In genomic region chr4:55530731-55531095, GRCm38 (mm10) we compare ENCODE assay signal across 9 mouse cellular contexts. TPM values are rescaled to one million over a fixed set of nuclear protein-coding genes. Genes with fewer than 3 reads are reported as not detected.
DNase-seq lines count a peak whose midpoint lies in the region; ATAC-seq lines count a peak whose summit lies in the region.
"Had no signal": no experiment of that assay in that cellular context is flagged by ENCODE, and none has a peak within 500 bp of the region (broad histone marks: within the 10 kb centered on the region; RNA-seq: fewer than 3 reads in every experiment).

No protein-coding gene starts in this region.

- H3K9me3 ChIP-seq in forebrain, embryonic 12.5 days: no peaks in the 10 kb centered on the region
- H3K9me3 ChIP-seq in limb, embryonic 13.5 days: no peaks in the 10 kb centered on the region

- no peak for ATAC-seq in forebrain, embryonic 12.5 days (ENCODE audit: low FRiP score)
- no peak for ATAC-seq in limb, embryonic 13.5 days (ENCODE audit: low FRiP score, low read depth)

- H3K27me3 ChIP-seq in forebrain, embryonic 12.5 days: peaks cover 52% of the 10 kb centered on the region
- H3K27me3 ChIP-seq in limb, embryonic 13.5 days: peaks cover 21% of the 10 kb centered on the region

- H3K4me1 ChIP-seq in forebrain, embryonic 12.5 days: peaks cover 35% of the 10 kb centered on the region
- H3K4me1 ChIP-seq in limb, embryonic 13.5 days: peaks cover 41% of the 10 kb centered on the region

- H3K36me3 ChIP-seq in forebrain, embryonic 12.5 days (replicated peaks): no peaks in the 10 kb centered on the region
- H3K36me3 ChIP-seq in limb, embryonic 13.5 days: peaks cover 4% of the 10 kb centered on the region; the same call in 1 of the 2 replicates
- H3K36me3 ChIP-seq: G1E had no signal

- peak overlapping the region; percentile 48 for H3K9ac ChIP-seq in forebrain, embryonic 12.5 days
- H3K9ac ChIP-seq in limb, embryonic 13.5 days: peak overlapping the region; percentile 82

- peak; percentile 42 for DNase-seq in embryo, embryonic 11 days
- no peak for DNase-seq in embryo, embryonic 10 days (ENCODE audit: low spot score)
- DNase-seq in B cell, adult 2 months: peak; percentile 57 to 61
- peak; percentile 56 for DNase-seq in naive thymus-derived CD4-positive, alpha-beta T cell, adult 2 months (ENCODE audit: low read depth)
- DNase-seq in cerebellum, postnatal 25 days: no peak
- DNase-seq in left cerebral cortex, adult 18-20 months (ENCODE audit: low spot score in 2 of 2): no peak

- peak overlapping the region; percentile 83 for H3K4me2 ChIP-seq in forebrain, embryonic 12.5 days
- peak overlapping the region; percentile 93 for H3K4me2 ChIP-seq in limb, embryonic 13.5 days (replicated peaks)

- H3K27ac ChIP-seq in forebrain, embryonic 12.5 days: no peak overlapping the region
- no peak overlapping the region for H3K27ac ChIP-seq in limb, embryonic 13.5 days

- H3K4me3 ChIP-seq in forebrain, embryonic 12.5 days (replicated peaks): peak overlapping the region; percentile 61
- H3K4me3 ChIP-seq in limb, embryonic 13.5 days: peak overlapping the region; percentile 71

- WGBS in forebrain, embryonic 12.5 days: under 1% methylated on average over 20 of the region's 20 CpGs
- 2% methylated on average over 20 of the region's 20 CpGs for WGBS in limb, embryonic 13.5 days

RNA-seq across cellular contexts. Expression of gene Klf4, which starts 1.6 kb away (rescaled TPM):
- 2.2 and 2.3 TPM in 2 replicates for polyA plus RNA-seq in forebrain, embryonic 12.5 days (2016; fragmentation: Nextera tagmentation; extraction: Ambion mirVana)
- polyA plus RNA-seq in limb, embryonic 13.5 days (2015; fragmentation: Nextera tagmentation; extraction: Ambion mirVana): 12.3 and 12.6 TPM in 2 replicates
- 10 to 100 TPM in 1 of 2 experiments, 1 to 10 TPM in 1; 8.6 to 12.4 TPM for total RNA-seq in left cerebral cortex, adult 18-20 months (2021)
- total RNA-seq: G1E had no signal

Comparison
In these comparisons a context has a peak if more than half of its experiments do, and no peak if none do; other contexts are left out.
1. DNase-seq: peak in embryo, embryonic 11 days (single experiment), B cell, adult 2 months (2 of 2) and naive thymus-derived CD4-positive, alpha-beta T cell, adult 2 months (single experiment); none in embryo, embryonic 10 days (single experiment), cerebellum, postnatal 25 days (0 of 2) and left cerebral cortex, adult 18-20 months (0 of 2).